Mouse (Mus musculus) heart, postnatal 25 days (tissue): ENCODE data around the gene C1qa. TPM values are rescaled to one million over a fixed set of nuclear protein-coding genes. Genes with fewer than 3 reads are reported as not detected.

Source experiments
- DNase-seq: peaks from one replicate; pipeline ENCODE4 v3.0.0; 2022; ENCODE audit warnings: low spot score
- intact Hi-C: fragments of 180-260 bp; cut with DNase I; formaldehyde crosslinking; loops from one replicate; pipeline ENCODE4 v1.15.1; 2025
- total RNA-seq, 2 experiments: library from RNA; stranded (reverse); gene quantifications; 2 replicates each; pipeline ENCODE4 v1.2.3; 2021

Gene C1qa
- total RNA-seq, 2 experiments from 2014 or later: 46.0 to 46.8 TPM

DNA sequence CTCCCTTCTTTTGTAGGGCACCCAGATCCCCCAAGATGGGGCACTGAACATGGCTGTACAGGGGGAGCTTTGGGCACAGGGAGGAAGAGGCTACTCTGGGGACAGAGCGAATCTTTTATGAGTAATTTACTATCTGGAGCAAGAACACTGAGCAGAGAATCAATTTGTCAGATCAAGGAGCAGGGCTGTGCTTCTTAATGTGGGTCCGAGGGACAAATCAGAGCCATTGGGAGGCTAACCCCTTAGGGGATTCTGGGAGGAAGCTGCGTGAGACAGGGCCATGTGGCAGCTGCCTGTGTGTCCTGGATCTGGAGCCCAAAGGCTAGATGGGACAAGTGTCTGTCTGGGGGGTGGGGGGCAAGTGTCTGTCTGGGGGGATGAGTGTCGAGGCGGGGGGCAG is 33.1 kb downstream of the C1qa start:
- no peak for DNase-seq
- intact Hi-C loops: no loop called here

GRCm38 (mm10) chr4:136864751-136865470 is 33.7 kb downstream of the C1qa start:
- intact Hi-C loops: no loop called here
- DNase-seq: no peak

DNA sequence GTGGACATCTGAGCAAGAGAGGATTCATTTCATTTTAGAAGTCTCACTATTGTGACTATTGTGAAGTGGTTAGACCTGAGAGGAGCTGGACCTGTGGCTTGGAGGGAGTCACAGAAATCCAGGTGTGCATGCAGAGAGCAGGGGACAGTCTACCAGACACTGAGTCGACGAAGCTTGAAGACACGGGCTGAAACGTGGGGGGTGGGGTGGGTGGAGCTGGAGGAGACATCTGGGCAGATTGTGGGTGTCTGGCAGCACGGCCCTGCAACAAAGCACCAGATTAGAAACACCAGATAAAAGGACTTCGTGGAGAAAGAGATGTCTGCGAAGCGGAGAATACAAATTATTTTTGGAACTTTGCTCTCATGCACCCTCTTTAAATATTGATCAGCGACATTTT is 35.1 kb downstream of the C1qa start:
- intact Hi-C loops: no loop called here
- no peak for DNase-seq

GRCm38 (mm10) chr4:136862411-136862810 is 36.2 kb downstream of the C1qa start:
- no peak for DNase-seq
- intact Hi-C loops: no loop called here

DNA sequence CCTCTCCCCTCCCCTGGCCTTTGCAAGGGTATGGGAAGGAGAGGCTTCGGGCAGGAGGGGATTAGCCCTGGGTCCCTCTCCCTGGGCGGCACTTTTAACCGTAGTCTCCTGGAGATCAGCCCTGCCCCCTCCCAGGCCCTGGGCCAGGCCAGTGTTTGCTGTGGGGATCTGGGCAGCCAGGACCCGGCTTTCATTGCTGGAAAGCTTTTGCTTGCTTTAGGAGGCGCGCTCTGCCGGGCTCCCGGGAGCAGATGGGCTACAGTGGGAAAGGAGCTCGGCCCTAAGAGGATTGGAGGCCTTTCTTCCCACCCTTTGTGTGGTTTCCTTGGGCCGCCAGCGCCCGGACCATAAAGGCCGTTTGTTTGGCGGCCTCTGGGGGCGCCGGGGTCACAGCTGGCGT is 36.8 kb downstream of the C1qa start:
- intact Hi-C loops: no loop called here
- no peak for DNase-seq

- DNase-seq: no peak
- intact Hi-C loops: no loop called here
Measured at GRCm38 (mm10) chr4:136860022-136860421, 38.6 kb downstream of the C1qa start.

- intact Hi-C loops: no loop called here
- no peak for DNase-seq
Measured at GRCm38 (mm10) chr4:136855081-136855480, 43.5 kb downstream of the C1qa start.

GRCm38 (mm10) chr4:136852989-136853388 is 45.6 kb downstream of the C1qa start:
- intact Hi-C loops: no loop called here
- DNase-seq: no peak

- DNase-seq: no peak
- intact Hi-C loops: no loop called here
Measured at GRCm38 (mm10) chr4:136852119-136852518, 46.5 kb downstream of the C1qa start.

GRCm38 (mm10) chr4:136848565-136848964 is 50.0 kb downstream of the C1qa start:
- DNase-seq: no peak
- intact Hi-C loops: no loop called here

GRCm38 (mm10) chr4:136847166-136847565 is 51.4 kb downstream of the C1qa start:
- no peak for DNase-seq
- intact Hi-C loops: no loop called here

Other genes with a start within 250 kb of the C1qa start
- gene Ephb2, start 62.8 kb downstream of the C1qa start, total RNA-seq: under 1 TPM; 0.49 to 0.89 TPM
- 10 to 100 TPM; 47.0 to 48.4 TPM for gene C1qb, start 12.6 kb downstream of the C1qa start, total RNA-seq
- gene C1qc, start 5.7 kb downstream of the C1qa start, total RNA-seq: 10 to 100 TPM; 35.2 to 41.2 TPM
- gene Epha8, start 58.0 kb upstream of the C1qa start, total RNA-seq: not detected
- gene Zbtb40, start 150.0 kb upstream of the C1qa start, total RNA-seq: 1 to 10 TPM; 7.5 to 7.9 TPM